Mouse (Mus musculus) heart, embryonic 12.5 days (tissue): ENCODE results near the gene Adam6b. TPM values are rescaled to one million over a fixed set of nuclear protein-coding genes. Genes with fewer than 3 reads are reported as not detected.

Experiments
- polyA plus RNA-seq: library from polyadenylated mRNA; unstranded; fragments of >200 nt; fragmentation: Nextera tagmentation; extraction: Ambion mirVana; gene quantifications from 2 replicates; pipeline ENCODE4 v1.2.1, GENCODE M21; 2016

Gene Adam6b
- polyA plus RNA-seq, 1 experiment from 2014 or later, result not detected

Other genes starting within 250 kb of the Adam6b start
- gene Adam6a, start 54.4 kb downstream of the Adam6b start, polyA plus RNA-seq, result not detected in 2 replicates